Comparison of ENCODE assay signal across 7 mouse cellular contexts in genomic region chr8:74993081-74993474, GRCm38 (mm10). TPM values are rescaled to one million over a fixed set of nuclear protein-coding genes. Genes with fewer than 3 reads are reported as not detected.
DNase-seq lines count a peak whose midpoint lies in the region; ATAC-seq and TF ChIP-seq lines count a peak whose summit lies in the region.

TSS of gene Hmgxb4 (plus strand) at chr8:74993356.

- no peaks in the 10 kb centered on the region for H3K9me3 ChIP-seq in embryonic facial prominence, embryonic 14.5 days (ENCODE audit: control insufficient read depth, low read length)
- no peaks in the 10 kb centered on the region for H3K9me3 ChIP-seq in hindbrain, embryonic 10.5 days
- H3K9me3 ChIP-seq in liver, embryonic 12.5 days (replicated peaks): no peaks in the 10 kb centered on the region
- H3K9me3 ChIP-seq in stomach, postnatal 0 days (ENCODE audit: control insufficient read depth, low read length): no peaks in the 10 kb centered on the region

- DNase-seq in thymus, postnatal 0 days (ENCODE audit: low spot score): no peak
- no peak for DNase-seq in thymus, postnatal 14 days
- no peak for DNase-seq in embryonic facial prominence, embryonic 14.5 days (ENCODE audit: low spot score)
- no peak for DNase-seq in hindbrain, embryonic 10.5 days (ENCODE audit: low spot score)
- DNase-seq in stomach, postnatal 0 days (ENCODE audit: low spot score): no peak
- DNase-seq in embryo, embryonic 10.5 days (ENCODE audit: low spot score): no peak

- no peak for ATAC-seq in embryonic facial prominence, embryonic 14.5 days (ENCODE audit: low read depth)
- ATAC-seq in liver, embryonic 12.5 days: no peak
- no peak for ATAC-seq in stomach, postnatal 0 days (ENCODE audit: low FRiP score, low TSS enrichment)

- no peak for TF ChIP-seq EP300 in stomach, postnatal 0 days (optimal IDR thresholded peaks at IDR 0.05)

- peak within 1 kb of the TSS; percentile 82 for H3K4me3 ChIP-seq in embryonic facial prominence, embryonic 14.5 days (ENCODE audit: low read depth, low read length)
- peak within 1 kb of the TSS; percentile 92 for H3K4me3 ChIP-seq in hindbrain, embryonic 10.5 days
- H3K4me3 ChIP-seq in liver, embryonic 12.5 days: peak within 1 kb of the TSS; percentile 74
- H3K4me3 ChIP-seq in stomach, postnatal 0 days (ENCODE audit: low read depth, low read length): peak within 1 kb of the TSS; percentile 91

- H3K27me3 ChIP-seq in embryonic facial prominence, embryonic 14.5 days (replicated peaks; ENCODE audit: control insufficient read depth, insufficient read depth, low read length): no peaks in the 10 kb centered on the region
- H3K27me3 ChIP-seq in hindbrain, embryonic 10.5 days (ENCODE audit: insufficient read depth, poor library complexity, severe bottlenecking): peaks cover 6% of the 10 kb centered on the region; the same call in 1 of the 2 replicates
- peaks cover 15% of the 10 kb centered on the region; the same call in 1 of the 2 replicates for H3K27me3 ChIP-seq in liver, embryonic 12.5 days (replicated peaks)
- no peaks in the 10 kb centered on the region for H3K27me3 ChIP-seq in stomach, postnatal 0 days (ENCODE audit: control insufficient read depth, insufficient read depth, low read length)

- peaks cover 7% of the 10 kb centered on the region for H3K4me1 ChIP-seq in embryonic facial prominence, embryonic 14.5 days (ENCODE audit: control insufficient read depth, insufficient read depth, low read length)
- H3K4me1 ChIP-seq in hindbrain, embryonic 10.5 days (replicated peaks): peaks cover 16% of the 10 kb centered on the region
- peaks cover 17% of the 10 kb centered on the region for H3K4me1 ChIP-seq in liver, embryonic 12.5 days
- no peaks in the 10 kb centered on the region for H3K4me1 ChIP-seq in stomach, postnatal 0 days (replicated peaks; ENCODE audit: control insufficient read depth, insufficient read depth)

- H3K36me3 ChIP-seq in embryonic facial prominence, embryonic 14.5 days (ENCODE audit: control insufficient read depth, insufficient read depth, low read length): no peaks in the 10 kb centered on the region
- 0 out of 2 replicates have a peak, but pooled peaks cover 2% of the 10 kb centered on the region for H3K36me3 ChIP-seq in hindbrain, embryonic 10.5 days
- peaks cover 5% of the 10 kb centered on the region; the same call in 1 of the 2 replicates for H3K36me3 ChIP-seq in liver, embryonic 12.5 days
- H3K36me3 ChIP-seq in stomach, postnatal 0 days (ENCODE audit: control insufficient read depth, insufficient read depth, low read length): no peaks in the 10 kb centered on the region

- TF ChIP-seq CTCF in stomach, postnatal 0 days (IDR thresholded peaks at IDR 0.05; ENCODE audit: low read depth): no peak

- peak within 1 kb of the TSS; percentile 97 for H3K27ac ChIP-seq in embryonic facial prominence, embryonic 14.5 days (replicated peaks; ENCODE audit: low read depth, low read length)
- H3K27ac ChIP-seq in hindbrain, embryonic 10.5 days: peak within 1 kb of the TSS; percentile 99
- peak within 1 kb of the TSS; percentile 93 for H3K27ac ChIP-seq in liver, embryonic 12.5 days
- peak within 1 kb of the TSS; percentile 95 for H3K27ac ChIP-seq in stomach, postnatal 0 days (replicated peaks)

- WGBS in embryonic facial prominence, embryonic 14.5 days: 13% methylated on average over 8 of the region's 8 CpGs
- 15% methylated on average over 8 of the region's 8 CpGs for WGBS in hindbrain, embryonic 10.5 days
- 13% methylated on average over 8 of the region's 8 CpGs for WGBS in liver, embryonic 12.5 days (ENCODE audit: insufficient replicate concordance)
- WGBS in stomach, postnatal 0 days: 10% methylated on average over 8 of the region's 8 CpGs

- peak within 1 kb of the TSS; percentile 57 for H3K4me2 ChIP-seq in embryonic facial prominence, embryonic 14.5 days (ENCODE audit: low read depth, low read length)
- H3K4me2 ChIP-seq in liver, embryonic 12.5 days: peak within 1 kb of the TSS; percentile 76
- H3K4me2 ChIP-seq in stomach, postnatal 0 days (replicated peaks; ENCODE audit: low read depth): peak within 1 kb of the TSS; percentile 73

- H3K9ac ChIP-seq in embryonic facial prominence, embryonic 14.5 days (ENCODE audit: low read depth, low read length): peak within 1 kb of the TSS; percentile 99
- peak within 1 kb of the TSS; percentile 98 for H3K9ac ChIP-seq in liver, embryonic 12.5 days
- peak within 1 kb of the TSS; percentile 99 for H3K9ac ChIP-seq in stomach, postnatal 0 days (ENCODE audit: low read length)

RNA-seq across cellular contexts. Expression of gene Hmgxb4, which starts in this region (rescaled TPM):
- polyA plus RNA-seq in thymus, postnatal 0 days (2015; fragmentation: Nextera tagmentation; extraction: Ambion mirVana): 29.6 and 30.0 TPM in 2 replicates
- 37.7 and 46.7 TPM in 2 replicates for polyA plus RNA-seq in embryonic facial prominence, embryonic 14.5 days (2014; fragmentation: Nextera tagmentation; extraction: Ambion mirVana)
- 42.6 and 45.1 TPM in 2 replicates for polyA plus RNA-seq in hindbrain, embryonic 10.5 days (2016; fragmentation: Nextera tagmentation; extraction: Ambion mirVana)
- polyA plus RNA-seq in liver, embryonic 12.5 days (2016; fragmentation: Nextera tagmentation; extraction: Ambion mirVana): 17.6 and 18.3 TPM in 2 replicates
- 9.9 and 11.4 TPM in 2 replicates for polyA plus RNA-seq in stomach, postnatal 0 days (2015; fragmentation: Nextera tagmentation; extraction: Ambion mirVana)
